Mouse (Mus musculus) embryonic facial prominence, embryonic 15.5 days (tissue): ENCODE results near the gene Gpr152. TPM values are rescaled to one million over a fixed set of nuclear protein-coding genes. Genes with fewer than 3 reads are reported as not detected.

Experiments used
- ATAC-seq: fragments of 200-750 bp; cut with Nextera tagmentation; 2 replicates; pipeline ENCODE4 v1.8.0; 2017; ENCODE audit warnings: low read depth, moderate TSS enrichment; ENCODE audit not compliant: insufficient number of reproducible peaks, low FRiP score, low TSS enrichment
- H3K27ac ChIP-seq: fragments of 300-500 bp; sonication (generic); replicated peaks from 2 replicates; pipeline ENCODE4 v1.5.1; 2015; ENCODE audit warnings: mild to moderate bottlenecking, inconsistent platforms
- H3K27me3 ChIP-seq: fragments of 300-500 bp; sonication (generic); 2 replicates; pipeline ENCODE4 v1.6.1; 2015; ENCODE audit warnings: inconsistent platforms
- H3K36me3 ChIP-seq: fragments of 300-500 bp; sonication (generic); 2 replicates; pipeline ENCODE4 v1.6.1; 2015; ENCODE audit warnings: mild to moderate bottlenecking, inconsistent platforms
- H3K4me1 ChIP-seq: fragments of 300-500 bp; sonication (generic); 2 replicates; pipeline ENCODE4 v1.6.1; 2015; ENCODE audit warnings: inconsistent platforms
- H3K4me2 ChIP-seq: fragments of 300-500 bp; sonication (generic); replicated peaks from 2 replicates; pipeline ENCODE4 v1.6.1; 2015; ENCODE audit warnings: mild to moderate bottlenecking, inconsistent platforms
- H3K4me3 ChIP-seq: fragments of 300-500 bp; sonication (generic); replicated peaks from 2 replicates; pipeline ENCODE4 v1.5.1; 2015; ENCODE audit warnings: mild to moderate bottlenecking, inconsistent platforms
- H3K9ac ChIP-seq: fragments of 300-500 bp; sonication (generic); 2 replicates; pipeline ENCODE4 v1.6.1; 2015; ENCODE audit warnings: inconsistent platforms
- H3K9me3 ChIP-seq: fragments of 300-500 bp; sonication (generic); replicated peaks from 2 replicates; pipeline ENCODE4 v1.6.1; 2016; ENCODE audit warnings: inconsistent platforms
- WGBS: fragments of 180-500 bp; shearing (Covaris S2); methylation state at CpG from one replicate; pipeline ENCODE4 v1.1.7; 2015; 5-methylcytosine and 5-hydroxymethylcytosine counted together
- polyA plus RNA-seq: library from polyadenylated mRNA; unstranded; fragments of >200 nt; fragmentation: Nextera tagmentation; extraction: Ambion mirVana; gene quantifications from 2 replicates; pipeline ENCODE4 v1.2.1, GENCODE M21; 2015

Gpr152 gene
- polyA plus RNA-seq, result not detected in 2 replicates

DNA sequence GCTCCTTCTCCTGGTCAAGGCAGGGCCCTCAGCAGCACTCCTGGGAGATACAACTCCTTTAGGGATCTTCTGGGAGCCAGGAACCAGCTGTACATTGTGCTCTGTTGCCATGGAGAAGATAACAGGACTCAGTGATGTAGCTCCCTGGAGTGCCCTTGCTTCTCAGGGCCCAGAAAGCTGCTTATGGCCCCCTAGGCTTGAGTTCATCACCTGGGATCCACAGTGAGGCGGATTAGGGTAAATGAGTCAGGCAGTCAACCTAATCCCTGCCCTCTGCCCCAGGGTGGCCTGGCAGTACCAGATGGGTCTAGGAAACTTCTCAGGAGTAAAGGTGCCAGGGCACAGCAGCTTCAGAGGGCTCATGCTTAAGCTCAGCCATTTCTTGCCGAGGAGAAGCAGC lies at the start of gene Gpr152:
Gpr152 (plus strand) TSS at position 342 of the 400 bp plus-strand sequence.
- no peak within 1 kb of the TSS for H3K27ac ChIP-seq
- WGBS, result 75% methylated on average over 2 of the region's 2 CpGs
- no peak for ATAC-seq
- no peak within 1 kb of the TSS for H3K9ac ChIP-seq
- no peak within 1 kb of the TSS for H3K4me2 ChIP-seq
- no peaks in the 10 kb centered on the region for H3K36me3 ChIP-seq
- H3K9me3 ChIP-seq, result no peaks in the 10 kb centered on the region
- no peak within 1 kb of the TSS for H3K4me3 ChIP-seq
- no peaks in the 10 kb centered on the region for H3K27me3 ChIP-seq
- H3K4me1 ChIP-seq, result no peaks in the 10 kb centered on the region

DNA sequence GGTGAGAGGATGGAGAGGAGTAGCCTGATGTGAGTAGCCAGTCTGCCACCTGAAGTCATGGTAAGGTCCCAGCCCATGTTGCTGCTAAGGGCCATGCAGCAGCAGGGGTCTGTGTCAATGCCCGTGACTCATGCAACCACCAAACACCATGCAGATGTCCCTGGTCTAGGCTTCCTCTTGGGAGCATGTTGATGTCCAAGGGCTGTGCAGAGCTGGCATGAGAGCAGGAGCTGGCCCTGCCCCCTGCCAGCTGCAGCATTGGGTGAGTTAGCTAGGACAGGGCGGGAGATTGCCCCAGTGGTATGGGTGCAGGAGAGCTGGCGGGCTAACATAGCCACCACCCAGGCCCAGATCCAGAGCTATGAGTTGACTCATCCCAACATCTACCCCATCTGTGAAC lies 49.1 kb upstream of the Gpr152 start:
- Histone ChIP-seq H3K4me2 (no peak overlapping the region), H3K4me1 (no peaks in the 10 kb centered on the region), H3K27ac (no peak overlapping the region), H3K27me3 (peaks cover 2% of the 10 kb centered on the region; the same call in 1 of the 2 replicates), H3K4me3 (no peak overlapping the region), H3K9me3 (no peaks in the 10 kb centered on the region), H3K9ac (no peak overlapping the region), H3K36me3 (no peaks in the 10 kb centered on the region)
- ATAC-seq, result no peak
- WGBS, result 85% methylated on average over 3 of the region's 3 CpGs

DNA sequence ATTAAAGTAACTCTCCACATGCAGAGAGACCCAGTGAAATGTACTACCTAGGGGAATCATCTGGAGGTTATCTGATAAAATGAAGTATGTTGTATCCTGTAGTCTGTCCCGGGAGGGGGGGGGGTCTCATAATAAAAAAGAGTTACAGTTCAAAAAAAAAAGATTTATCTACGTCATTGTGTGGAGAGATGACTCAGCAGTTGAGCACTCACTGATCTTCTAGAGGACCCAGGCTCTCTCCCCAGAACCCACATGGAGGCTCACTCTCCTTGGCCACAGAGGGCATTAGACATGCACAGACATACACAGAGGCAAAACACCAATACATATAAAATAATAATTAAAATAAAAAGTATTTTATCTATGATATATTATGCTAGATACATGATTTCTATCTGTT lies 48.2 kb upstream of the Gpr152 start:
- H3K4me1 ChIP-seq, result peaks cover 6% of the 10 kb centered on the region; the same call in 1 of the 2 replicates
- no peak overlapping the region for H3K9ac ChIP-seq
- H3K36me3 ChIP-seq, result no peaks in the 10 kb centered on the region
- no peak overlapping the region for H3K27ac ChIP-seq
- WGBS, result 53% methylated on average over 2 of the region's 2 CpGs
- H3K4me2 ChIP-seq, result no peak overlapping the region
- no peak overlapping the region for H3K4me3 ChIP-seq
- no peaks in the 10 kb centered on the region for H3K9me3 ChIP-seq
- peaks cover 2% of the 10 kb centered on the region; the same call in 1 of the 2 replicates for H3K27me3 ChIP-seq
- ATAC-seq, result no peak

DNA sequence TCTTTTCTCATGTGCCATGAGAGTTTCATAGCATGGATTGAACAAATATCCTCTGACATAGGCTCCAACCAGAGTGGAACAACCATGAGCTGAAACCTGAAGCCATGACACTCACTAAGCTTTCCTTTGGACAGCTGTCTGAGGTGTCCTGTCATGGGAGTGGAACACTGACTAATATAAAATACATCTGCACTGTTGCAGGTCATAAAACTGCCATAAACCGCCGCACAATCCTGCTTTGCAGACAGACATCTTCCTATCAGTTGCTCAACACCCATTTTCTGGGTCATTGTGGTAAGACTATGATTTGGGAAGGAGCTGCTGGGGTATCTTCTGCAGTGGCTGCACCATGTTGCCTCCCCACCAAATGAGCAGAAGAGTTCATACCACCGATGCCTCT lies 46.8 kb upstream of the Gpr152 start:
- Histone ChIP-seq H3K4me1 (peaks cover 17% of the 10 kb centered on the region), H3K4me2 (no peak overlapping the region), H3K27me3 (peaks cover 2% of the 10 kb centered on the region; the same call in 1 of the 2 replicates), H3K4me3 (no peak overlapping the region), H3K9me3 (no peaks in the 10 kb centered on the region), H3K36me3 (no peaks in the 10 kb centered on the region), H3K27ac (no peak overlapping the region), H3K9ac (no peak overlapping the region)
- WGBS, result 83% methylated on average over 3 of the region's 3 CpGs
- no peak for ATAC-seq

DNA sequence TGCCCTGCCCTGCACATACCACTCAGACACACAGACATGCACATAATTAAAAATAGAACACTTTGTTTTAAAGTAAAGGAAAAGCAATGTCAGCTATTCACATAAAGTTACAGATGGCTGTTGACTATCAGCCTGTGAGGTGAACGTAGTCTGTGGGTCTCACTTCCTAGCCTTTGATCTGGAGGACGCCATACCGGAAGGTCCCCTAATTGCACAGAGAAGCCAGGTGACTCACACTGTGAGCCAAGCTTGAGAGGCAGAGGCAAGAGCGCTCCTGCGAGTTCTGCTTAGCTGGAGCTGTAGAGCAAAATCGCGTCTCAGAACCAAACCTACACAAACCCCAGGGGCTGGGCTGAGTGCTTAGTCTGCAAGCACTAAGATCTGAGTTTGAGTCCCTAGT lies 45.8 kb upstream of the Gpr152 start:
- H3K27me3 ChIP-seq, result peaks cover 2% of the 10 kb centered on the region; the same call in 1 of the 2 replicates
- H3K4me3 ChIP-seq, result no peak overlapping the region
- peaks cover 26% of the 10 kb centered on the region for H3K4me1 ChIP-seq
- H3K9me3 ChIP-seq, result no peaks in the 10 kb centered on the region
- no peak for ATAC-seq
- H3K27ac ChIP-seq, result no peak overlapping the region
- WGBS, result 63% methylated on average over 7 of the region's 7 CpGs
- H3K4me2 ChIP-seq, result no peak overlapping the region
- no peaks in the 10 kb centered on the region for H3K36me3 ChIP-seq
- no peak overlapping the region for H3K9ac ChIP-seq

DNA sequence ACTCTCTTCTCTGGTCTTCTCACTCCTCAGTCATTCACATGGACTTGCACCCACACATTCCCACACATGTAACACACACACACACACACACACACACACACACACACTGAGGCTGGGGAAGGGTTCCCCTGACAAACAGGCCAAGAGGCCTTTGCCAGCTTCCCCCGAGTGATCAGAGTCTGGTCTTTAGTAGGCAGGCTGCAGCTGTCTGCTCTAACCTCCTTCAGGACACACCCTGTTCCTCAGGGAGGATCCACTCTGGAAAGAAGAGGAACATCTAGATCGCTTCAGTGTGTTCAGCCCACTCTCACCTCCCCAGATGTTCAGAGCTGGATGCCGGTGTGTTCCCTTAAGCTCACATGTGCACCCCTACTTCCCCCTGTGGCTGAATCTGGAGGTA lies 45.2 kb upstream of the Gpr152 start:
- peaks cover 32% of the 10 kb centered on the region for H3K4me1 ChIP-seq
- H3K9me3 ChIP-seq, result no peaks in the 10 kb centered on the region
- no peak overlapping the region for H3K4me2 ChIP-seq
- H3K27ac ChIP-seq, result no peak overlapping the region
- H3K27me3 ChIP-seq, result peaks cover 2% of the 10 kb centered on the region; the same call in 1 of the 2 replicates
- H3K9ac ChIP-seq, result no peak overlapping the region
- no peaks in the 10 kb centered on the region for H3K36me3 ChIP-seq
- no peak for ATAC-seq
- H3K4me3 ChIP-seq, result no peak overlapping the region
- WGBS, result 67% methylated on average over 3 of the region's 3 CpGs

DNA sequence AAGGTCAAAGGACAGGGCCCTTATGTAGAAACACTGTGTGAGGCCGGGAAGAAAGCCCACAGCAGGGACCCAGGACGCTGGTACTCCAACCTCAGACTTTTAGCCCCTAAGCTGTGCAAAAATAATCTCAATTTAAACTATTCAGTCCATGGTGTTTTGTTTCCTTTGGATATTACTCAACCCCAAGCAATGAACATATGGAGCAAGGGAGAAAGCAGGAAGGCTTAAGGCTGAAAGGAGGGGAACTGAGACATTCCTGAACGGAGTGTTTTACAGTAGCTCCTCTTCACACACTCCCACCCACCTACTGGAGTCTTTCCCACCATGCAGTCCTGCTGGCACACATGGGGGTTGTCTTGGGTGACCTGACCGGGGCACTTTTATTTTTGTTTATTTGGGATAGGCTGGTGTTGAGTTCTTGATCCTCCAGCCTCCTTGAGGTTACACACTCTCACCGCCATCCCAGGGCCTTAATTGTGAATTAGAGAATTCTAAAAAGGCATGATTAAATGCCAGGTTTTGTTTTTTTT lies 44.7 kb upstream of the Gpr152 start:
- H3K4me2 ChIP-seq, result no peak overlapping the region
- ATAC-seq, result no peak
- no peaks in the 10 kb centered on the region for H3K9me3 ChIP-seq
- H3K9ac ChIP-seq, result no peak overlapping the region
- peaks cover 37% of the 10 kb centered on the region for H3K4me1 ChIP-seq
- no peaks in the 10 kb centered on the region for H3K27me3 ChIP-seq
- 79% methylated on average over 5 of the region's 5 CpGs for WGBS
- no peak overlapping the region for H3K4me3 ChIP-seq
- H3K27ac ChIP-seq, result no peak overlapping the region
- no peaks in the 10 kb centered on the region for H3K36me3 ChIP-seq

DNA sequence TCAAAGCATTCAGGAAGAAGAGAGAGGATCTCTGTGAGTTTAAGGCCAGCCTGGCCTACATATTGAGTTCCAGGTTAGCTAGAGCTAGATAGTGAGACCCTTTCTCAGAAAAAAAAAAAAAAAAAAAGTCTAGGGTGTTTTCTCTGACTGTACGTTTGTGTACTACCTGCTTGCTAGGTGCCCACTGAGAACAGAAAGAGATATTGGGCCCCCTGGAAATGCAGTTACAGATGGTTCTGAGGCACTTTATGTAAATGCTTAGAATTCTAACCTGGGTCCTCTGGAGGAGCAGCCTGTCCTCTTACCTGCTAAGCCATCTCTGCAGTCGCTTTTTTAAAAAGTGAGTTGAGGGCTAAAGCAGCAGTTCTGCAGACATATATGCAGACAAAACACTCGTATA lies 43.8 kb upstream of the Gpr152 start:
- Histone ChIP-seq H3K4me3 (no peak overlapping the region), H3K36me3 (no peaks in the 10 kb centered on the region), H3K9me3 (no peaks in the 10 kb centered on the region), H3K27me3 (peaks cover 7% of the 10 kb centered on the region), H3K4me2 (no peak overlapping the region), H3K27ac (no peak overlapping the region), H3K9ac (no peak overlapping the region), H3K4me1 (peaks cover 47% of the 10 kb centered on the region)
- ATAC-seq, result no peak
- WGBS, result 67% methylated on average over 3 of the region's 3 CpGs

DNA sequence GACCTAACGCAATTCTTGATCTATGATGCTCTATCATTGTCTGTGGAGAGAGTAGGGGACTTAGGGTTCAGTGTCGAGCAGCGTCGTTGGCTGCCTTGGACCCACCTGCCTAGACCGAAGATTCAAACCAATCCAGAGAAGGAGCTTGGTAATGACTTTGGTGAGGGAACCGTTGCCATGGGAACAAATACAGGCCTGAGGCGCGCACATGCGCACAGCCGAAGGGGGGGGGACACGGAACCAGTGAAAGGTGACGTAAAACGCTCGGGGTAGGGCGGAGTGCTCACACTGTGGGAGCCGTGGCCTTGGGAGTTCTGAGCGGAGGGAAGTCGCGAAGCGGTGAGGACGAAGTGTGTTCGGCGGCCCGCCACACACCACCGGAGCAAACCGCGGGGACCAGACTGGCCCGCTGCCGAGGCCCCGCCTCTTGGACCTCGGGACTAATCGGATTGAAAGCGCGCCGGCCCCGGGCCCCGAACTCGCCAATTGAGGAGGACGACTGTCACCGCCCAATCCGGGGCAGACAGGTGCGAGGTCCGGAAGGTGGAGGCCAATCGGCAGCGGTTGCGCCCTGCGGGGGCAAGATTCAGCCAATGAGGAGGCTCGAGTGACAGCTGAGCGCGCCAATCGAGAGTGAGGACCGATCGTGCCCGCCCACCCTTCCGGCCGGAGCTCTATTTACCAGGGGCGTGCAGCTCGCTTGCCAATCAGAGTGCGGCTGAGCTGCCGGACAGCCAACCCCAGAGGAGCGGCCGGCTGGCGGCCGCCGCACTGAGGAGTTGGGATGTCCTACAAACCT lies 42.7 kb upstream of the Gpr152 start, which contains the start of gene Cdk2ap2:
Cdk2ap2 (plus strand) TSS at position 541 of the 799 bp plus-strand sequence.
- Histone ChIP-seq H3K4me2 (peak within 1 kb of the TSS; percentile 87), H3K9ac (peak within 1 kb of the TSS; percentile 21; the same call in 1 of the 2 replicates), H3K9me3 (no peaks in the 10 kb centered on the region), H3K27ac (peak within 1 kb of the TSS; percentile 82), H3K4me3 (peak within 1 kb of the TSS; percentile 67), H3K4me1 (peaks cover 55% of the 10 kb centered on the region), H3K36me3 (no peaks in the 10 kb centered on the region), H3K27me3 (peaks cover 18% of the 10 kb centered on the region)
- peak; percentile 93 for ATAC-seq
- under 1% methylated on average over 65 of the region's 65 CpGs for WGBS

DNA sequence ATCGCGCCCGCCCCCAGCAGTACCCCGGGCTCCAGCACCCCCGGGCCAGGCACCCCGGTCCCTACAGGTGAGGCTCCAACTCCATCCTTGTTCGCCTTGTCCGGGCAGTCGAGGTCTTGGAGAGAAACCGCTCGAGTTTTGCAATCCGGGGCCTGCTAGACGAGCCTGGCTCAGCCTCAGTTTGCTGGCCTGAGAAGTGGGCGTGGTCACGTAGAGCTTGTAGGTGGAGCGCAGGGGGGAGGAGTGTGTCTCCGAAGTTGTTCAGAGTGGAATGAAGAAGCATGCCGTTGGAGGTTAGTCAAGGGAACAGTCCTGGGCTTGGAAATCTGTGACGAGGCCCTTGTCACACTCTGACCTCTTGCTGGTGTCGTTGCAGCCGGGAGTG lies 42.2 kb upstream of the Gpr152 start:
- WGBS, result under 1% methylated on average over 21 of the region's 21 CpGs
- Histone ChIP-seq H3K9me3 (no peaks in the 10 kb centered on the region), H3K4me2 (peak overlapping the region; percentile 87), H3K27ac (peak overlapping the region; percentile 82), H3K4me3 (peak overlapping the region; percentile 67), H3K4me1 (peaks cover 55% of the 10 kb centered on the region), H3K27me3 (peaks cover 23% of the 10 kb centered on the region), H3K9ac (no peak overlapping the region), H3K36me3 (no peaks in the 10 kb centered on the region)
- ATAC-seq, result no peak

DNA sequence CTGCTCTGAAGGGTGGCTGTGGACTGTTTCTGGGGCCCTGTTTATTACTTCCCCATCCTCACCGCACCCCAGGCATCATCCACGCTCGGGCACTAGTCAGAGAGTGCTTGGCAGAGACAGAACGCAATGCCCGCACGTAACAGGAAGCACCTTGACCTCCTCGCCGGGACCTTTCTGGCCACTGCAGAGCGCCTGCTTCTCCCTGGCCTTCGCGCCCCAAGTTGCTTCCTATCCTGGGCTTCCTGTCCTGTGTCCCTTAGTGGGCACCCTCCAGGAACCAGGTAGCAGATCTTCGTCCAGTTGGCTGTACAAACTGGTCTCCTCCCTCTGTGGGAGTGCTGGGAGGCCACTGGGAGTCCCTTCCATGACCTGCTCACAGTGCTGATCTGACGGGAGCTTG lies 41.2 kb upstream of the Gpr152 start:
- Histone ChIP-seq H3K4me3 (0 out of 2 replicates have a peak overlapping the region, but pooled peaks have one; percentile 1), H3K9ac (no peak overlapping the region), H3K9me3 (no peaks in the 10 kb centered on the region), H3K4me1 (peaks cover 55% of the 10 kb centered on the region), H3K4me2 (no peak overlapping the region), H3K27me3 (peaks cover 26% of the 10 kb centered on the region), H3K36me3 (no peaks in the 10 kb centered on the region), H3K27ac (0 out of 2 replicates have a peak overlapping the region, but pooled peaks have one; percentile 7)
- ATAC-seq, result no peak
- WGBS, result 85% methylated on average over 13 of the region's 13 CpGs
